Mouse (Mus musculus): ENCODE measurements at regions not wholly inside any gene's neighbourhood (a gene's known extent, or its start where the extent isn't known, plus 50 kb on each side); places are given as distances from the start of the nearest gene placed in this dataset.

DNA sequence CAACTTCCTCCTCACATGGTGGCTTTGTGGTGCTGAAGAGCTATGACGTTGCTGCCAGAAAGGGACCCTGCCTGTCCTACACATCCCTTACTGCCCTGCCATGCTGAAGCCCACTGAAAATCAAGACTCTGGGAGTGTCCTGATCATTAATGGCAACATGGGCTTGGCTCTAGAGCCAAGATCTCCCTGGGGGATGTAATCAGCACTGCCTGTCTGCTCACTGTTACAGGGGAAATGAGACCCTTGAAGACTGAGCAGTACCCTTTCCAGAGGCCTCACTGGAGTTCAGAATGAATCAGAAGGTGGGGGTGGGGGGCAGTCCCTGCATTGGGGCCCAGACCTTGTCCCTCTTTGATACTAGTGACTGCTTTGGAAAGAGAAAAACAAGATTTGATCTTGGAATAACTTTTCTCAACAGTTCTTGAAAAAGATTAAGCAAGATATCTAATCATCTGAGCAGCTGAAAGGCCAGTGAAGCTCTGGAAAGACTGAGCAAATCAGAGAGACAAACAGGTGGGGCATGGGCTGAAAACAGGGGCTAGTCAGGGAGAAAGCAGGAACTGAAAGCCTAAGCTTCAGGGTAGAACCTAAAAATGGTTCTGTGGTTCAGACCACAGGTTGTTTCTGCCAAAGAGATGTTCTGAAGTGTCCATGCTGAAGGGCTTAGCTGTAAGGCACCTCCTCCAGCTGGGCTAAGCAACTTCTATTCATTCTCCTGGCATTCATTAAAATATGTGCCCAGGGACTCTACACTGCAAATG lies 97.1 kb downstream of the Kcna5 start:
- TF ChIP-seq USF1 (IDR thresholded peaks at IDR 0.05; ENCODE audit: low read depth) (no peak), CTCF (IDR thresholded peaks at IDR 0.05; ENCODE audit: control insufficient read depth, insufficient read depth, insufficient read length) (no peak), MAX (IDR thresholded peaks at IDR 0.05) (no peak), MYOG (IDR thresholded peaks at IDR 0.05; ENCODE audit: control insufficient read depth, extremely low read depth, insufficient read length) (no peak), MYOD1 (IDR thresholded peaks at IDR 0.05; ENCODE audit: control insufficient read depth, insufficient read length, low read depth) (no peak)
